Mouse (Mus musculus) megakaryocyte, embryonic 14.5 days (primary cell): ENCODE results near the gene Cpa2. TPM values are rescaled to one million over a fixed set of nuclear protein-coding genes. Genes with fewer than 3 reads are reported as not detected.

Experiments used
- H3K27me3 ChIP-seq: replicated peaks from 2 replicates; pipeline ENCODE3; 2012; ENCODE audit warnings: inconsistent platforms
- H3K36me3 ChIP-seq: replicated peaks from 2 replicates; pipeline ENCODE3; 2012; ENCODE audit warnings: low read length, inconsistent platforms, mixed read lengths
- H3K4me1 ChIP-seq: 2 replicates; pipeline ENCODE4 v1.6.1; 2012; ENCODE audit warnings: inconsistent platforms
- H3K4me3 ChIP-seq: replicated peaks from 2 replicates; pipeline ENCODE3; 2012; ENCODE audit warnings: moderate library complexity, mild to moderate bottlenecking, inconsistent platforms
- H3K9me3 ChIP-seq: 2 replicates; pipeline ENCODE4 v1.6.1; 2012; ENCODE audit warnings: inconsistent platforms
- FLI1 ChIP-seq: IDR thresholded peaks from 2 replicates; pipeline ENCODE4 v1.6.1; 2012; ENCODE audit warnings: low read length, inconsistent platforms, mixed read lengths
- GATA1 ChIP-seq: IDR thresholded peaks from 3 replicates; pipeline ENCODE4 v1.6.1; 2012; ENCODE audit warnings: mixed read lengths, low read length, inconsistent platforms, borderline replicate concordance
- polyA plus RNA-seq: library from polyadenylated mRNA; stranded (reverse); fragments of >175 nt; gene quantifications from 2 replicates; pipeline ENCODE4 v1.2.3, GENCODE M21; 2012; ENCODE audit warnings: low replicate concordance; ENCODE audit not compliant: insufficient read depth

Gene Cpa2
- polyA plus RNA-seq, 1 experiment, result not detected

DNA sequence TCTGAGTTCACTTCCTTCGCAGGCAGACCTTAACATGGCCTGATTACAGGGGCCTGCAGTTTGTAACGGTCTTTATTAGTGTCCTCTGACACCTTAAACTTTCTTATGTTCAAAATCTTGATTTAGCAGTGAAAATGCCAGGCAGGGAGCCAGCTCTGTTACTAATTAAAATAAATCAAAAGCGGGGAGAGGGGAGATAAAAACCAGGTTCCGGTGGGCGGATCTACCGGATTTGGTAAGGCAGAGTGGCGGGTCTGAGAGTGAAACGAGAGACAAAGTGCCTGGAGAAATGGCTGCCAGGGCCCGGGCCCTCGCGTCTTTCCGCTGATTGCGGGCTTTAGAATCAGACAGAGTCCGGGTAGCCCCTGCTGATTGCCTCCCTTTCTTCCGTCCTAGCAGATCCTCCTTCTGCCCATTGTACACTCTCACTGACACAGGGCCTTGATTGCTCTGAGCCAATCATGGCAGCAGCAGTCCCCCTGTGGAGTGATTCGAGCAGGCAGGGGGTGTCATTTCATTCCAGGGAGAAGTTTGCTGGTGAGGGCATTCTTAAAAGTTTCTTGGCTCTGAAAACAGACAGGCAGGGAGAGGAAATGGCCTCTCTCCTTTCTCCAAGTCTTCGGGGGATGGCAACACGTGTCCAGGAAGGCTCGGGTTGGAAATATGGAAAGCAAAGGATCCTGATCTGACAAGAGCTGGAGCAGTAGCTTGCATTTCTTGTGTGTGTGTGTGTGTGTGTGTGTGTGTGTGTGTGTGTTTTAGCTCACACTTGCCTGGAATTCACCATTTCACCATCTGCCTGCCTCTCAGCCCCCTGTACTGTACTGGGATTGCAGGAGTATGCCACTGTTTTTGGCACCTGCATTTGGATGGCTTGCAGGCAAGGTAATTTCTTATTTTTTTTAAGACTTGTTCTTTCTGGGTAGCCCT is 14.5 kb upstream of the Cpa2 start:
- peaks cover 14% of the 10 kb centered on the region for H3K4me1 ChIP-seq
- no peak overlapping the region for H3K4me3 ChIP-seq
- no peaks in the 10 kb centered on the region for H3K9me3 ChIP-seq
- no peaks in the 10 kb centered on the region for H3K36me3 ChIP-seq
- H3K27me3 ChIP-seq, result peaks cover 31% of the 10 kb centered on the region
- TF ChIP-seq FLI1 (no peak), GATA1 (no peak)

DNA sequence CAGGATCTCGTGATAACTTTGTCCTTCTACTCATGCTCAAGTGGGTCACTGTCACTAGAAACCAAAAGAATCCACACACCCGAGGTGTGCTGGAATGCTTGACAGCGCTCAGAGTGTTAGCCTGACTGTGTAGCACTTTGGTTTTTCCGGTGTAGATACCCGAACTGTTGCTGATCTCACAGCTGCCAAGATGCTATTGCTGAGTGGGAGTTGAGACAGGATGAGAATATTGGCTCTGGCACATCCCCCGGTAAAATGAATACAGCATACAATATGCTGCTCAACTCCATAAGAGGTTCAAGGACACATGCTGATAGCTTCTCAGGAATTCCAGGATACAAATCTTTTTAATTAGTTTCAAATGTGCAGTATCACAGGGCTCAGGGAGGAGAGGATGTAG is 12.6 kb upstream of the Cpa2 start:
- TF ChIP-seq GATA1 (no peak), FLI1 (no peak)
- Histone ChIP-seq H3K36me3 (no peaks in the 10 kb centered on the region), H3K9me3 (no peaks in the 10 kb centered on the region), H3K27me3 (peaks cover 31% of the 10 kb centered on the region), H3K4me1 (peaks cover 14% of the 10 kb centered on the region), H3K4me3 (no peak overlapping the region)

DNA sequence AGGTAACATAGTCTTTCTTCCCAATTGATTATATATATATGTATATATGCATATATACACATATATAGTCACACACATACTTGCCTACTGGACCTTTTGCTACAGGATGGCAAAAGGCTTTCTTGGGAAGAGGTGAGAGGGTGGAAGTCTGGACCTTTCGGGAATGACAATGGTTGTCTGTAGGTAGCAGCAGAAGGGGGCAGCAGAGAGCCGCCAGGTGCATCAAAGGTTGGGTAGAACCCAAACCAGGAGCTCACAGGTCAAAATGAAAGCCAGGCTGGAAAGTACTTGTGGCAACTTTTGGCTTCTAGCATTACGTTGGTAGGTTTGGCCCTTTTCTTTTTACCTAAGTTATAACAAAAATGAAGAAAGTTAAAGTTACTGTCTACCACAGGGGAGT is 6.0 kb upstream of the Cpa2 start:
- no peaks in the 10 kb centered on the region for H3K36me3 ChIP-seq
- no peak for TF ChIP-seq FLI1
- no peak for TF ChIP-seq GATA1
- H3K9me3 ChIP-seq, result peaks cover 5% of the 10 kb centered on the region; the same call in 1 of the 2 replicates
- peaks cover 26% of the 10 kb centered on the region for H3K27me3 ChIP-seq
- no peak overlapping the region for H3K4me3 ChIP-seq
- H3K4me1 ChIP-seq, result no peaks in the 10 kb centered on the region

DNA sequence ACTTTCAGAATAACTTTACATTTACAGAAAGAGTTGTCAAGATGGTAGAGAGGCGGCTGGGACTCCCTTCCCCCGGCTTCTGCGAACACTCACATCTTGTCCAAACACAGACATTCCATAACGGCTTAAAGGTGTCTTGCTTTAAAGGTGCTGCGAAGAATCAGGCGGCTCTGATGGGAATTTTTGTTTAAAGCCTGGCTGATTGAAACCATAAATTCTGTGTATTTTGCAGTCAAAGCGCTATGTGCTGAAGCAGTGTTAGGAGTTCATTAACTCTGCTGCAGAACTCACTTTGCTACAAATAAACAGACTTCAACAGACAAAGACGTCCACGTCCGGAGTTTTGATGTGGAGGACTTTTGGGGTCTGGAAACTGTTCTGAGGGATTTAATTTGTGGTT is 3.1 kb upstream of the Cpa2 start:
- H3K27me3 ChIP-seq, result peaks cover 43% of the 10 kb centered on the region
- H3K9me3 ChIP-seq, result peaks cover 5% of the 10 kb centered on the region; the same call in 1 of the 2 replicates
- no peak overlapping the region for H3K4me3 ChIP-seq
- no peaks in the 10 kb centered on the region for H3K4me1 ChIP-seq
- H3K36me3 ChIP-seq, result no peaks in the 10 kb centered on the region
- TF ChIP-seq GATA1, result no peak
- TF ChIP-seq FLI1, result no peak

DNA sequence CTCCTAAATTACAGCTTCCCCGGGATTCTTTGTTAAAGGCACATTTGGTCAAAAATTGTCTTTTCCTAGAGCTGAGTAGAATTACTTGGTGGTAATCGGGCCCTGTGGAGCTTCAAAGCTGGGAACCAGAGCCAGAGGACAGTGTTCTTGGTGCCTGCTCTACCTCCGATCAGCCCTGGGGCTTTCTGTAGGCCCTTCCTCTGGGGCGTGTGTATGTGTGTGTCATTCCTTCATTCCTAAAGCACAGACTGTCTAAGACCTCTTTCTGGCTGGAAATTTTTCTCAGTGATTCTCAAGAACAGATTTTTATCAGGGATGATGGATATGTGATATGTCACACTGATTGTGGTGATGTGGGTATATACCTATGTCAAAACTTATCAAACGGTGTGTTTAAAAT is 2.6 kb upstream of the Cpa2 start:
- H3K9me3 ChIP-seq, result peaks cover 5% of the 10 kb centered on the region; the same call in 1 of the 2 replicates
- H3K4me3 ChIP-seq, result no peak overlapping the region
- H3K27me3 ChIP-seq, result peaks cover 47% of the 10 kb centered on the region
- no peaks in the 10 kb centered on the region for H3K4me1 ChIP-seq
- TF ChIP-seq FLI1 (no peak), GATA1 (no peak)
- no peaks in the 10 kb centered on the region for H3K36me3 ChIP-seq

DNA sequence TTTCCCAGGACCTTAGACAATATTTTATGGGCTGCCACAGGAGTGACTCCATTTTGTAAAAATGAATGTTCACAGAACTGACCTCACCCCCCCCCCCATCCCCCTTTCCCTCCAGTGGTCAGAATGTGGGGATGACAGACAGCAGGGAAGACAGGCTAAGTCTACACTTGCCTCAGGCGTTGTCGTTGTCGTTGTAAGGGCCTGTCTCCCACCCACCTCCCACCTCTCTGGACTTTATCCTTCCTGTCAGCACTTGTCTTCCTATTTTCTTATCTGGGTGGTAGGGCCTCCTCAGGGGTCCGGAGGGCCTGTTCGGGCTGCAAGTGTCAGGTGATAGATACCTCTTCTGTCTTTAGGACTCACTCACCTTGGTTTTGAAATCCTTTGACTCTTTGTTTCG is 895 bp downstream of the Cpa2 start:
- peaks cover 62% of the 10 kb centered on the region for H3K27me3 ChIP-seq
- H3K4me1 ChIP-seq, result peaks cover 5% of the 10 kb centered on the region; the same call in 1 of the 2 replicates
- H3K36me3 ChIP-seq, result no peaks in the 10 kb centered on the region
- peaks cover 5% of the 10 kb centered on the region; the same call in 1 of the 2 replicates for H3K9me3 ChIP-seq
- TF ChIP-seq FLI1 (no peak), GATA1 (no peak)
- no peak overlapping the region for H3K4me3 ChIP-seq

DNA sequence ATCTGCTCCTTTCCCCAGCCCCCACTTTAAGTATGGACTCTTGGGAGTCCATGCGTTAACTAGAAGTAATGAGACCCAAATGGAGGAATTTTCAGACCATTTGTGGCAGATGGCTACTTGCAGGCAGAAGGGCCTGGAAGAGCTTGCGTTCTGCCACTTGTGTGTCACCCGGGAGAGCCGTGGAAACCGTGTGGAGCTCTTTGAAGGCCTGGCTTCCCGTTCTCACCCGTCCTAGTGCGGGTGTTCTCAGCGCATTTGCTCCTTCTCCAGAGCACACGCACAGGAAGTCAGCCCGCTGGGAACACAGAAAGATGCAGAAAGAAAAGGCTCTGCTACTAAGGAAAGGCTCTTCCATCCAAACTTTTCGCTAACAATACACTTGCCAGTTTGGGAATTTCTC is 1.7 kb downstream of the Cpa2 start:
- no peak overlapping the region for H3K4me3 ChIP-seq
- H3K4me1 ChIP-seq, result peaks cover 8% of the 10 kb centered on the region; the same call in 1 of the 2 replicates
- no peak for TF ChIP-seq FLI1
- TF ChIP-seq GATA1, result no peak
- peaks cover 5% of the 10 kb centered on the region; the same call in 1 of the 2 replicates for H3K9me3 ChIP-seq
- H3K36me3 ChIP-seq, result no peaks in the 10 kb centered on the region
- peaks cover 64% of the 10 kb centered on the region for H3K27me3 ChIP-seq

DNA sequence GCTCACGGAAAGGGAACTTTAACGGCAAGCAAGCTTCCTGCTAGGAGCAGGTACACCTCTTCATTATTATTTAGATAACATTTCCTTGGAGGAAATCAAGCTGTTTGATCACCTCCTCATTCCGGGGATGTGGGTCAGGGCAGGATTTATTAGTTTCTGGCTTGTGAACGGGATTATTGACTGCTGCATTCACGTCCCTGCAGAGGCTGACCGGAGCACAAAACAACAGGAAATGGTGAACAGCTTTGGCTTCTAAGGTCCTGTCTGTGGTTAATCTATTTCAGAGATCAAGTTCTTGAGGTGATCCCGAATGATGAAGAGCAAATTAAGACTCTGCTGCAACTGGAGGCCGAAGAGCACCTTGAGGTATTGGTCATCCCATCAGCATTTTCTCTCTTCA is 2.5 kb downstream of the Cpa2 start:
- Histone ChIP-seq H3K9me3 (peaks cover 5% of the 10 kb centered on the region; the same call in 1 of the 2 replicates), H3K4me1 (peaks cover 8% of the 10 kb centered on the region; the same call in 1 of the 2 replicates), H3K4me3 (no peak overlapping the region), H3K27me3 (peaks cover 61% of the 10 kb centered on the region), H3K36me3 (no peaks in the 10 kb centered on the region)
- TF ChIP-seq GATA1, result no peak
- no peak for TF ChIP-seq FLI1

DNA sequence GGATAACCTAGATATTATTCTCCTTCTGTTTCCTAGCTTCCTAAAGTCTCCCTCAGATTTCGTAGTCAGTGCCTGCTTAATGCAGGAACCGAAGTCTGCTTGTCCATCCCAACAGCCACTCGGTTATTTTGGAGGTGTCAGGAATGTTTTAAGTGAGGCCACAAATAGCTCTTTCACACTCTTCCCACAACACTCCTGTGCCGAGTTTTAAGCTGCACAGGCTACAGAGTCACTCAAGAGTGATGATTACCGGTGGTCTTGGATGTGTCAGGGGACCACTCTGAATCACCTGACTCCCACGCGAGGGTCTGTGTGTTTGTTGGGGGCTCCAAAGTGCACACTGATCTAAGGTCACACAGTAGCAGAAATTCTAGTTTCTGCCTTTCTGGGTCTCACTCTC is 4.3 kb downstream of the Cpa2 start:
- Histone ChIP-seq H3K9me3 (0 out of 2 replicates have a peak, but pooled peaks cover 5% of the 10 kb centered on the region), H3K4me3 (no peak overlapping the region), H3K36me3 (no peaks in the 10 kb centered on the region), H3K4me1 (peaks cover 11% of the 10 kb centered on the region; the same call in 1 of the 2 replicates), H3K27me3 (peaks cover 66% of the 10 kb centered on the region)
- TF ChIP-seq FLI1, result no peak
- no peak for TF ChIP-seq GATA1

DNA sequence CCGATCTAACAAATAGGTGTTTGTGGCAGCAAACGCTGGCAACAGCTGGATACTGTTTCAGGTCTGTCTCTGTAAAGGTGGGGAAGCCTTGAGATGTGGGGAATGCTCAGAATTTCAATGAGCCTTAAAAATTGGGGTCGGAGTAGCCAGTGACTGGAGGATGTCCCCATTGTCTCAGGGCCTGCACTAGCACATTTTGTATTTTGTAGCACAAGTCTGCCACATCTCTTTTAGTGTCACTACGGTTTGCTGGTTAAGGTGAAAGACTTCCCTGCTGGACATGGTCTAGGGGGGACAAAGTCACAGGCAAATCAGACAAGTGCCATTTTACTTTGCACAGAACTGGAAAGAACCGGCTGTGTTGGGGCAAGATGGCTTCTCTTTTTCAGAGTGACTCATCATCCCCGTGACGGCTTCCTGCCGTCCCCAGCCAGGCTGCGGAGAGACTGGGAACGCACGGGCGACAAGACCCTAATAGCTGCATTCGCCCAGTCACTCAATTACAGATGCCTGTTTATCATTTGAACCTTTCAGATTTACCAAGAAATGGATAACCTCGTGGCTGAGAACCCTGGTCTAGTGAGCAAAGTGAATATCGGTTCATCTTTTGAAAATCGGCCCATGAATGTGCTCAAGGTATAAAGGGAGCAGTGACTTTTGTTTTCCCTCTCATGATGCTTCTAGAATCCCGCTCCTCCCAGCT is 5.3 kb downstream of the Cpa2 start:
- Histone ChIP-seq H3K9me3 (0 out of 2 replicates have a peak, but pooled peaks cover 5% of the 10 kb centered on the region), H3K27me3 (peaks cover 63% of the 10 kb centered on the region), H3K4me1 (peaks cover 18% of the 10 kb centered on the region; the same call in 1 of the 2 replicates), H3K4me3 (peak overlapping the region; percentile 79), H3K36me3 (no peaks in the 10 kb centered on the region)
- TF ChIP-seq FLI1, result no peak
- TF ChIP-seq GATA1, result no peak
